Mouse (Mus musculus) NIH3T3 (cell line): Measurements from ENCODE around the gene Gm4450.
A peak's percentile ranks its signal among the peaks of the same experiment; 100 is the strongest.
"Not testable (repeated sequence)": the region's sequence is repeated elsewhere in the genome, so short reads cannot be mapped to it uniquely, and the experiment has no call there.

ENCODE experiments used
- DNase-seq: peaks from one replicate; pipeline ENCODE4 v3.0.0-alpha.2; 2012; ENCODE audit warnings: low read depth

Gm4450 gene

GRCm38 (mm10) chr3:98417328-98417727 is 39.6 kb downstream of the Gm4450 start:
- peak; percentile 66 for DNase-seq

GRCm38 (mm10) chr3:98416426-98417250 is 40.3 kb downstream of the Gm4450 start:
- no peak for DNase-seq

GRCm38 (mm10) chr3:98414296-98414695 is 42.6 kb downstream of the Gm4450 start:
- no peak for DNase-seq

GRCm38 (mm10) chr3:98413733-98414132 is 43.2 kb downstream of the Gm4450 start:
- no peak for DNase-seq

- DNase-seq = not testable (repeated sequence)
Observed at GRCm38 (mm10) chr3:98410619-98411580, 46.0 kb downstream of the Gm4450 start.

GRCm38 (mm10) chr3:98407261-98407780 is 49.6 kb downstream of the Gm4450 start:
- DNase-seq = not testable (repeated sequence)

GRCm38 (mm10) chr3:98406569-98407144 is 50.3 kb downstream of the Gm4450 start:
- DNase-seq = not testable (repeated sequence)

- not testable (repeated sequence) for DNase-seq
Observed at GRCm38 (mm10) chr3:98405877-98406276, 51.0 kb downstream of the Gm4450 start.

- not testable (repeated sequence) for DNase-seq
Observed at GRCm38 (mm10) chr3:98404268-98404895, 52.5 kb downstream of the Gm4450 start.
